Mouse (Mus musculus) cerebellum, postnatal 25 days (tissue): ENCODE measurements around the gene Dlg2.

Experiments used
- DNase-seq, 2 experiments: peaks; one replicate each; pipeline ENCODE4 v3.0.0; 2021; ENCODE audit warnings: mixed read lengths in 2 of 2

Gene Dlg2

DNA sequence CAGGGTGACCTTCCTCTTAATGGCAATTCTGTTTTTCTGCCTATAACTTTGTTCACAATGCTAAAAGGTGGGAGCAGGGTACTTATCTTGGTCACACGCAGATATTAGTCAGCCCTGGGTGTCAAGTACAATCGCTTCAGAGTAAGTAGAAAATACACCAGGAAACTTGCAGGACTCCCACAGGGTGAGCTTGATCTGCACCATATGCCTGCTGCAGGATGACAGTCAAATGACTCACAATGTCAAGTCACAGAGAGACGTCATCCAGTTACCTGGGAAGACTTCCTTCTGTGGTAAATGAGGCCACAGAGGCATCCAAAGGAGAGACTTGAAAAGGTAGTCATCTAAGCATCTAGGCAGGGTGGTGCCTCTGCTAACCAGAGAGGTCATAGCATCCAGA, 1721.1 kb downstream of the Dlg2 start:
- peak; percentile 61 to 66 for DNase-seq

DNA sequence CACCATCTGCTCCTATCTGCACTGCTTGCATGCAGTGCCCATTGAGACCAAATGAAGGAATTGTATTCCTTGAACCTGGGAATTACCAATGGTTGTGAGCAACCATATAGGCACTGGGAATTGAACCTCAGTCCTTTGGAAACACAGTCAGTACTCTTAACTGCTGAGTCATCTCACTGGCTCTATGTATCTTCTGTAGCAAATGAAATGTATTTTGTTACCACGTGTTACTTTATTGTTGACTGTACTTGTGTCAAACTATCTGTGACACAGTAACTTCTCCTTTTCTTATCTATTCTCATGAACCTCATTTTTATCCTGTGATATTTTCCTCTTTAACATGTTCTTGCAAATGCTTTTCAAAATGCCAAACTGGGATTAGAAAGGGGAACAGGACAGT, 1722.7 kb downstream of the Dlg2 start:
- no peak for DNase-seq

DNA sequence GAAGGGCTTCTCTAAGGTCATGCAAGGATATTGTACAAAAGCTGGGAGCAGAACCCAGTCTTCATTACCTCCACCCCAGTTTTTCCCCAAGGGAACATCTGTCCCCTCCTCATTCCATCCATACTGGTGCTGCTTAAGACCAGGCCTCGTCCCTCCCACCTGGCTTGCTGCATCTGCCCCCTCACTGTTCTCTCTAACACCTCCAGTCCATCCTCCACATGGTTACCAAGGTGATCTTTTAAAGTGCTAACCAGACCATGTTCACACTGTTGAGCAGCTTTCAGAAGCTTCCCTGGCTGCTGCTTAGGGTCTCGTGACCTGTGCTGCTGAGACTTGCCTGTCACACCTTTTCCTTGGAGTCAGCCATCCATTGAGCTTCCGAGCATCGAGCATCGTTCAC, 1734.2 kb downstream of the Dlg2 start:
- DNase-seq = no peak

DNA sequence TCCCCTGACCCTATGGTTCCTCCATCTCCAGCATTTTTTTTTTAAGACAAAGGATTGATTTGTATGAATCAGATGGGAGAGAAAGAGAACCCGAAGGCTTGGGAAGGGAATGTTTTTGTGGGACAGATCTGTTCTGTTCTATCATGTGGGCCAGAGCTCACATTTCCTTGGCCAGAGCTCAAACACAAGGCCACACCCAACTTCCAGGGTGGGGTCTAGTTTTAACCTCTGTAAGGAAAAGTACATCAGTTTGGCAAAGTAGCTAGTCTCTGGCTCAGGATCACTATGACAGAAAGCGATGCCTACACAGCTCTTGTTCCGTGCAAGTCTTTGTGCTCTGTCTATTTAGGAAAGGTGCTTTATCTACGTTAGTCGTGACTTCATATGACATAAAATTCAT, 1737.3 kb downstream of the Dlg2 start:
- no peak for DNase-seq

DNA sequence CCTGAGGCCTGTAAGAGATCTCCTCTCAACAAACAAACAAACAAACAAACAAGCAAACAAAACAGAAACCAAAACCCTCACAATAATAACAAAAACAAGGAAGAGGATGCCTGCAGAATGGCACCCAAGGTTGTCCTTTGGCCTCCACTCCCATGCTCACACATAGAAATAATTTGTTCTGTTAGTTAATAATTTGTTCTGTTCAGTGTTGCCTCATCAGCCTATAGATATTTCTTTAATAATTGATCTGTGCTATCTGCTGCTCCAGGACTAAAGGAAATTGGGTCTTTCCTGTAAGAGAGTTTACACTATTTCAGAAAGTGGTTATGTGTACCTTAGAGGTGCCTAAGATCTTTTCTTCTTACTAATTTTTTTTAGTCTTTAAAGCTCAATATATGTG, 1741.7 kb downstream of the Dlg2 start:
- no peak for DNase-seq

DNA sequence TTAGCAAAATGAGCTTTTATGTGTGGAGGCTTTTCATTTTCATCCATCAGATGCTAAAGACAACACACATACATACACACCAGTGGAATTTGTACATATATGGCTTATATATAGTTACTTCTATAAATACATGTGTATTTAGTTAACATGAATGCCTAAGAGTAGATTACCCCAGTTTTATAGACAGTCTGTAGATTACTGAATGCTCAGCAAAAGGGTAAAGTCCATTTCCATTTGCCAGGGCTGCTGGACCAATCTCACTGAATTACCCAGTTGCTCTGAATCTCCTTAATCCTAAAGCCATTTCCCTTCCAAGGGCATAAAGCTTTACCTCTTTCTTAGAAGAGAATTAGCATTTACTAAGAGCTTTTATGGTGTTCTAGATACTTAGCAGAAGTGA, 1744.1 kb downstream of the Dlg2 start:
- no peak for DNase-seq

DNA sequence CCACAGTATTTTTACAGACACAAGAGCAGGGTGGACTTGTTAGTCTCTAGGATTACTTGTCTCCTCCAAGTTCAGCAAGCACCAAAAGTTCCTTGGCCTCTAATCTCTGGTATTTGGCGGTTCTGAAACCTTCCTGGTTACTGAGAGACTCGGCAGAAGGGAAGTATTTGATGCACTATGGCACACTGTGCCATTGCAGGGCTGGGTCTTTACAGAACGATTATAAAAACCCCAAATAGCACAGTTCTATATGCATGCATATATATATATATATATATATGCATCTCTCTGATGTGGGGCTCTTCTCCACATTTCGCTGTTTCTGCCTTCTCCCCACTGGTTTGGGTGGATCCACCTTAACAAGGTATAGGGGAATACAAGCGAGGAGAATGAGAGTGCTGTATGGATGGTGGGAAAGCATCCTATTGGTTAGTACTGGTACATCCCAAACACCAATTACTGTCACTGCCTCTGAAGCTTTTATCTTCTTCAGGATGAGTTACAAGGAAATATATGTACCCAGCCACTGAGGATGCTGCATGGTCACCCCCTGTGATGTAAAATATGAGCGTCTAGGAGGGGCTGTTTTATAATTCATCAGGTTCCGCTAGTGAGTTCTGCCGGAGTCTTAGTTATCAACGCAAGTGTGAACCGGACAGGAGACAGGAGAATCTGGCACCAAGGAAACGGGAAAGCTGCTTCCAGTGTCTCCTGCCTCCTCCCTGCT, 1758.2 kb downstream of the Dlg2 start:
- DNase-seq = peak; percentile 61 to 73

DNA sequence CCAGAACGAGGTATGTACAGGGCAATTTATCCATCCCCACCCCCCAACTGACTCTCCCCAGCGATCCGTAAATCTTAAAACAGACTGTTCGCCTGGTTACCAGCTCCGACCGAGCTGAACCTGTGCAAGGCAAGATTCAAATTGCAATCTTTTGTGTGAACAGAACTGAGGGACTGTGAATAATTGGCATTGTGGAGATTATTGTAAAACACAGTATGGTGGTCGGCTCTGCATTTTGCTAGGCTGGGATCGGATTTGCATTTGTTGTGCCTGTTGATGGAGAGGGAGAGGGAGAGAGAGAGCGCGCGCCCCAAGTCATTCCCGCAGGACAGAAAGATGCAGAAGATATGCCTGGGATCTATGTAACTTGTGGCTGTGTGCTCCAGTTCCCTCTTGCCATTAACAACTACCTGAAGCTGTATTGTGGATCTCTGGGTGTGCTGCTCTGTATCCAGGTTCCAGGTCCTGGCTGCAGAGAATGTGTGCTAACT, 1759.1 kb downstream of the Dlg2 start:
- DNase-seq = peak; percentile 62 to 73

DNA sequence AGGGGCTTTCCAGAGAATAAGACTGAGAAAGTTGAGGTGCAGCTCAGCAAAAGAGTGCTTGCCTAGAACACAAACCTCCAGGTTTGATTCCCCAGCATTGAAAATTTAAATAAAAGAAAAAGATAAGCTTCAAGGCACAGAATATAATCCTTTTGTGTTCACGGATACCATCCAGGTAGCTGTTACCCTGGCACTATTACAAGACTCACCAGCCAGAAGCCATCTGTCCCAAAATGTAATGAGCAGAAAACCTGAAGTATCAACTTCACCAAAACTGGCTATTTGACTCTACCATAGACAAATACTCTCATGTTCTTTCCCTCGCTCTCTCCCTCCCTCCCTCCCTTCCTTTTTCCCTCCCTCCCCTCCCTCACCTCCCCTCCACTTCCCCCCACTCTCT, 1764.4 kb downstream of the Dlg2 start:
- peak; percentile 58 to 70 for DNase-seq

DNA sequence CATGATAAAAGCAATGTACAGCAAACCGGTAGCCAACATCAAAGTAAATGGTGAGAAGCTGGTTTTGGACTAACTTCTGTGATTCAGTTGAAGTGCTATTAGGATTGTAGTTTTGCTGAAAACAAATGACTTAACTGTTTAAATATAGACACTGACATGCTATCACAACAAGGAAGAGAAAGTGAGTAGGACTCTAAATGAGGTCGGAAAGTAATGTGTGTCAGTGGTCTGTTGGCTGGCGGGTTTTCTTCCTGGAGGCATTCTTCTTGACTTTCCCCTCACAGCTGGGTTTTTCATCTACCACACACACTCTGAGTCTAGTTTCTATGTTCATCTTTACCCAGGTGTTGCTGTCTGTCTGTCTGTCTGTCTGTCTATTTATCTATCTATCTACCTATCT, 1771.1 kb downstream of the Dlg2 start:
- DNase-seq = no peak

DNA sequence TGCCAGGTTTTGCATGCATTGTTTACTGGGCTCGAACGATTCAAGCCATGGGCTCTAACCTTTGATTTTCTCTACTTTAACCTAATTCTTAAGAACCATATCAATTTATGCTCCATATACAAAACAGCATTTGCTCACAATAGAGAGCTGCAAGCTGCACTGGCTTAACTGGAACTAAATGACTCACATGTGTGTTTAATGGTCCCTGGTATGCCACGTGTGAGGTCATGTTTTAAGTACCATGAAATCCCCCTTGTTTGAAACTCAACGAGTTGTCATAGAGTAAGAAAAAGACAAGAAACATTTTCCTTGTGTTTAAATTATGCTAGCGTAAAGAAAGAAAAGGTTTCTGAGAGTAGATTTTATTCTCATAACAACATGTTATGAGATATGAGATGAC, 1772.1 kb downstream of the Dlg2 start:
- no peak for DNase-seq

DNA sequence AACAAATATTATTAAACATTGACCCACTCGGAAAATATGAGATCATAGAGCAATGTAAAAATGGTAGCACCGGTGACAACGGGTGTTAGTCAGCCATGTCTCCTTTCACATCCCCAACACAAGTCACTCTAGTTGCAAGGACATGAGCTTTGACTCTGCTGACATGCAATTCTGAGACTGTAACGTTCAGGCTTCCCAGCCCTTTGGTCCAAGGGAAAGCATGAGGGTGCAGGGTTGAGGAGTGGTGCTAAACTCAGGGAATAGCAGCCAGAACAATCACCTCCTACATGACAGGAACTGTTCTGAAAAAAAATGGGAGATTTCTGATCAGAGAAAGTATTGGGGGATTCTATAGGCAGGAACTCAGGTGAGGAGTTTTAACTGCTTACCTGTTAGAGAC, 1781.7 kb downstream of the Dlg2 start:
- no peak for DNase-seq

DNA sequence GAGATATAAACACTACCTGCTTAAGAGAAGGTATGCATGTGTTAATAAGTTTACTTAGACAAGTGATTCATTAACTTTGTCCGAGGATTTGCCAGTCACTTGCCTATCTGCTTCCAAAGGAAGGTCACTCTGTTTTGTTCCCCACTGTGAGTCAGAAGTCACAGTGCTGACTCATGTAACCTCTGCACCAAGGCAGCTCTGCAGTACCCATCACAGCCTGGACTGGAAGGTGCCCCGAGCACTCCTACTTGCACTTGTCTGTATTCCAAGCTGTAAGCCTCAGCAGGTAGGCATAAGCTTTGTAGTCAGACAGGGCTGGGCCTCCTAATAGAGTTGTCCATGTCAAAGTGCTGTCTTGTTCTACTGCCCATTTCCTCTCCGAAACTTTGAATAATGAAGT, 1782.2 kb downstream of the Dlg2 start:
- no peak for DNase-seq

DNA sequence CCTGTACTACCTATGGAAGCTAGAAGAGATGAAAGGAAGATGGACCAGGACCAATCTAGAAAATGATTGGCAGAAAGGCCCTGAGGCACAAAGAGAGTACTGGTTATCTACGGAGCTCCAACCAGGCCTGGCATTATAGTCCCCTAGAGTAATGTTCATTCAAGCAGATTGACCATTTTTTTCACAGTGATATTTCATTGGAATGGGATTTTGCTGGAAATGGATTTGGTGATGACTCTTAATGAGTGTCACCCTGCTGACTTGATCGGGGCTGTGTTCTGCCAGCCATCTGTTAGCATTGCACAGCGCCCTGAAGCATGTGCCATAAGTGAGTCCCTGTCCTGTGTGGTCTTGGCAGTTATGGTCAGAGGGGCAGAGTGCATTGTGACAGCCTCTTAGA, 1787.9 kb downstream of the Dlg2 start:
- DNase-seq = peak; percentile 74 to 81

DNA sequence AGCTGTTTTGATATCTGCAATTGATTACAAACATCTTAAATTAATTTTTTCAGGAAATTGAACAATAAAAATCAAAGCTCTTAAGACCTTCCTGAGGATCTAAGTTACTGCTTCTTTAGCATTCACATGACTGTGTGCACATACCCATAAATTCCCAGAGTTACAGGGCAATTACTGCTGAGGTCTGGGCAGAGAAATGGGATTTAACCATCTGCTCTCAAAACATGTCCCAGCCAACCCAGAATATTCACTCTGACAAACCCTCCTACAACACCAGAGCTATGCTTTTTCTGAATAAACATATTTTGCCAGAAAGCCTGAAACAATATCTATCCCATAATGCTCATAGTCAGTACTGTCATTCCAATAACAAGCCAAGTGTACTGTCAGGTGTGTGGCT, 1788.5 kb downstream of the Dlg2 start:
- DNase-seq = peak in 1 of 2 experiments; percentile 54

DNA sequence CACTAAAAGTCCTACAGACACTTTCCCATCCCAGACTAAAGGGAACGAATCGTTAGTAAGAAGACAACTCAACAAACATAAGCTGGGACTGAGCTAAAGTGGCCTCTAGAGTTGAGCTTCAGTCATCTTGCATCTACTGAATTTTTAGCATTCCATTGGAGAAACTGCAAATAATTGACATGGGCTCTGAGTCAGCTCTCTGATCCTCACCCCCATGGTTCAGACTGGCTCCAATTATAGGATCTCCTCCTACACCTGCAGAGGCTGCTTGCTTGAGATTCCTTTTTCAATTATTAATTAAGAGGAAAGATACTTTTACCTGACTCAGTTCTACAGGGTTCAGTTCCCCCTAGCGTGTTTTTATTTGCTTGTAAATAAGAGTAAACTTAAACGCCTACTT, 1798.9 kb downstream of the Dlg2 start:
- DNase-seq = no peak

DNA sequence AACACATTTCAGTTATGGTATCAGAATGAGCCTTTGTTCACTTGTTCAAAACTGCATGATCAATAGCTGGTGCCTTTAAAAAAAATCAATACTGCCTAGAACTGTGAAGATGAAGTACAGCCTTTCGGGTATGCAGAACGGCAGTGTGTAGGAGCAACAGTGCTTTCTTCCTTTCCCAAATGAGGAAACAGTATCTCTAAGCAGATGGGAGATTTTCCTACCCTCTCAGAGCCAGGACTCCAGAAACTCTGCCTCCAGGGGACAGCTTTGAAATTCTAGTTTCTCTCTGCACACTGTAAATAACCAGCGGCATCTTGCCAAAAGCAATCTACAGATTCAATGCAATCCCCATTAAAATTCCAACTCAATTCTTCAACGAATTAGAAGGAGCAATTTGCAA, 1801.2 kb downstream of the Dlg2 start:
- DNase-seq = peak in 1 of 2 experiments; percentile 33

DNA sequence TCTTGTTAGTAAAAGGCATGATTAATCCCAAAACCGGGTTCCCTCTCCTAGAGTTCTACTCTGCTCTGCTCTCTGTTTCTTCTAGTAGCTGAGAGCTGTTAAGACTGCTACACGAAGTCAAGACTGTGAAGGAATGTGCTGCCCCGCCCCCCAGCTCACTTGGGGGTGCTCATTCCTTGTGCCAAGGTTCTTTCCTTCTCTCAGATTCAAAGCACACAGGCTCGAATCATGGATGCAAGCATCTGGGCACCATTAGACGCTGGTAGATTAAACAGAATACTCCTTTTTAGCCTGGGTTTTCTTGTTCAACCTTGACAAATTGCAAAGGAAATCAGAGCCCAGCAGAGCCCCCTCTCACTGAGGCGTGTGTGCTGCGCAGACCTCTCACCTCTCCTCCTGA, 1804.5 kb downstream of the Dlg2 start:
- peak in 1 of 2 experiments; percentile 43 for DNase-seq

DNA sequence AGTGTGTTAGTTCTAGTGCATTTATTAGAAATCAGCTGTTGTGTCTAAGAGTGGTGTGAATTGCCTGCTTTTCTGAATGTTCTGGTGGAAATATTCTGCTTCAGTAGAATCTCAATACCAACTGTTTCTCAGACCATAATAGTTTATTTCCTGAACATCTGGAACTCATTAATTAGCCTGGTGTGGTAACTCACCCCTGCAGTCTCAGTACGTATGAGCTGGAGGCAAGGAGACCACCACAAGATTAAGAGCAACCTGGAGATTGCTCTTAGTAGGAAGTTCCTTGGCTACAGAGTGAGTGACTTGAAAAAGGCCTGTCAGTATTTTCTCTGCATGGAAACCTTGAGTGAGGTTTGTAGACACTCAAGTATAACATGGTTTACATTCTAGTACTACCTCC, 1810.6 kb downstream of the Dlg2 start:
- DNase-seq = no peak

DNA sequence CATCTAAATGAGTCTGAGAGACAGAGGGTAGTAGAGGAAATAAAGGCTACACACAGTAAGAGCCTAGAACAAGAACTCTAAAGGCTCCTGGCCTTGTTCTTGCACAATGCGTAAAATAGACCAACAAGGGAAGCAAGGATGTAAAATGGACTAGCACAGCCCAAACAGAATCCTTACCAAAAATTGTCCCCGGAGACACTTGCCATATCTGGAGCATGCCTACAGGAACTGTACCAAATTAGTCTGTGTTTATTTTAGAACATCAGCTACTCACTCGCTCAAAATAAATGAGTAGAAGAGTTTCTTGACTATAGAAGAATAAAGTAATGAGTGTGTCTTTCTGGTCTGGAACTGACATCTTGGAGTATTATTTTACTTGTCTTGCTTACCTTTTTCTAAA, 1812.3 kb downstream of the Dlg2 start:
- DNase-seq = no peak

DNA sequence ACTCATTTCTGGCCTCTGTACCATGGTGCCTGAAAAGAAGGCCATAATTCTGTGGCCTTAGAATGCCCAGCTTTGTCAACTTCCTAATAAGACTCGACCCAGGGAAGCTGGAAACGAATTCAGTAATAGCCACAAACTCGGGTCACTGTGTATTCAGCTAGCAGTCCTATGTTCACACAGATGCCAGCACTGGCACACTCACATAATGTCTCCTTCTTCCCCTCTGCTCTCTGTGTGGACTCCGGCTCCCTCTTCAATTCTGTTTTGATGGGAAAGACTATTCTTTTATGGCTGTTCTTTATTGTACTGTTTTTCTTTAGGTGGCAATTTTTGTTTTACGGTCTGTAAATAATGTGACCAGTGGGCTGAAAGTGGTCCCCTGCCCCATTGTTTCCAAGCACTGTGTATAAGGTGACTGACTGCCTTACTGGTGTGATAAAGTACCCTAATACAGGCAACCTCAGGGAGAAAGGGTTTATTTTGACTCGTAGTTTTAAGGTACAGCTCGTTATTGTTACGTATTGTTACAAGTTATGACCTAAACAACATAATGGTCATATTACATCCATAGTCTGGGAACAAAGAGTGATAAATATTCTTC, 1816.5 kb downstream of the Dlg2 start:
- DNase-seq = no peak

DNA sequence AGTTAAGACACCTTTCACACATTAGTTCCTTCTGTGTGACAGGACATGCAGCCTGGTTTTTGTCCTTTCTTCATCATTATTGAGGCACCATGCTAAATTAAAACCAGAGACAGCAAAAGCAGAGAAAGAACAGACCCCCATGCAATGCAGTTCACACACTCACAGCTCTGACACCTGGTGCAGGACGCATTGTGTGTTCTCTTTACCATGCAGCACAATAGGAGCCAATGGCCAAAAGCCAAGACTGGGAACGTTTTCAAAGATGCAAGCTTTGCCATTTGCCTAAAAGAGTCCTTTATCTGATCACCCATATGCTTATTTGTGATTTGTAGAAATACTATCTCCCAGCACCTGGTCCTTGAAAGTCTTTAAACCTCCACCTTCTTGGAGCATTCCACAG, 1824.6 kb downstream of the Dlg2 start:
- DNase-seq = peak; percentile 69 to 81

DNA sequence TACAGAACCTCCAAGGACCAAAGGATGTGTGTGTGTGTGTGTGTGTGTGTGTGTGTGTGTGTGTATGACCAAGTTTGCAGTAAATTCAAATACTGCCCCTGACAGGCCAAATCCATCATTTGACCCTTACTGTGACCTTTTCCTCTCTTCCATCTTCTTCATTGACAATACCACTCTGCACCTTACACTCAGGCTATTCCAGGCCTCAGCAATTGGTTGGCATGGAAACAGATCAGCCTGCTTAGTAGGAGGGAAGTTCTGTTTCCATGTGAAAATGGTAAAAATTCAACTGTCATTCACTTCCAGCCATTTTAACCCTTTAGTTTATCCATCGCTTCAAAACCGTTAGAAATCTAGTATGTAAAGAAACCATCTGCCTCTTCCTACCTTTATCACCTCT, 1831.2 kb downstream of the Dlg2 start:
- DNase-seq = no peak

DNA sequence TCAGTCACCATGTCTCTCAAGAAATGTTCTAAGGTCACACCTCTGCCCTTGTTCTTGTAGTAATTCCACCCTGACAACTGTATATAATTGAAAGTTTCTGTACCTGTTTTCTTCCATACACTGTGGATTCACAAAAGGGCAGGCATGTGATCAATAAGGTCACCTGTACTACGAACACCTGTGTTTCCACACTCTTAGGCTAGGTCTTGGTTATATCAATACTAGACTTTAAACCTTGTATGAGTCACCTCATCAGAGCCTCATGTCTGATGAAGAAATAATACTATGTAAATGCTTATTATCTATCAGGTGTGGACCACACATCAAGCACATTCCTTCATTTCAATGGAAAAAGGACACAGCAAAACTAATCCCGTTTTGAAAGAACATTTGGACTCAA, 1831.7 kb downstream of the Dlg2 start:
- no peak for DNase-seq

DNA sequence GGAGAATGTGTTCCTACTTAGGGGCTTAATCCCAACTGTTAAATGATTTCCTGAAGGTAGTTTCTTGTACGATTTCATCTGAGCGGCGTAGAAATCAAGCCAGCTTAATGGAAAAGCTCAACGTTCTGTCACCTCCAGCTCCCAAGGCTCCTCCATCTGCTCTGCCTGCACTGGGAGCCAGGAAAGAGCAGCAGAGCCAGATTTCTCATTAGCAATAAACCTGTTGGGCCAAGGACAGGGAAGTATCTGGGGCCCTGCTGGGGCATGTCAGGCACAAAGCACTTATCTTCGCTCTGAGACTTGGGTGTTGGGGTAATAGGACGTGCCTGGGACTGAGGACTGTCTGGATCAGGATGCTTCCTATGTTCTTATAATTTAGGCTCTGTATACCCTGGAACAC, 1839.9 kb downstream of the Dlg2 start:
- DNase-seq = peak; percentile 86 to 87
